Mouse (Mus musculus) stomach, embryonic 16.5 days (tissue): ENCODE measurements around the gene Zfp949. TPM values are rescaled to one million over a fixed set of nuclear protein-coding genes. Genes with fewer than 3 reads are reported as not detected.

Experiments used
- ATAC-seq: fragments of 200-750 bp; cut with Nextera tagmentation; 2 replicates; pipeline ENCODE4 v1.8.0; 2017; ENCODE audit warnings: moderate number of reproducible peaks, moderate TSS enrichment; ENCODE audit not compliant: insufficient read depth, low FRiP score
- H3K27ac ChIP-seq: fragments of 300-500 bp; sonication (generic); 2 replicates; pipeline ENCODE4 v1.5.1; 2014; ENCODE audit warnings: low read length
- H3K27me3 ChIP-seq: fragments of 300-500 bp; sonication (generic); 2 replicates; pipeline ENCODE4 v1.6.1; 2014; ENCODE audit warnings: low read length, control low read depth, mixed read lengths; ENCODE audit not compliant: control insufficient read depth, insufficient read depth
- H3K36me3 ChIP-seq: fragments of 300-500 bp; sonication (generic); 2 replicates; pipeline ENCODE4 v1.6.1; 2014; ENCODE audit warnings: low read length; ENCODE audit not compliant: control insufficient read depth, insufficient read depth
- H3K4me1 ChIP-seq: fragments of 300-500 bp; sonication (generic); 2 replicates; pipeline ENCODE4 v1.6.1; 2014; ENCODE audit warnings: low read length, control low read depth, mixed read lengths; ENCODE audit not compliant: control insufficient read depth, insufficient read depth
- H3K4me2 ChIP-seq: fragments of 300-500 bp; sonication (generic); 2 replicates; pipeline ENCODE4 v1.6.1; 2014; ENCODE audit warnings: low read depth, low read length, mixed read lengths
- H3K4me3 ChIP-seq: fragments of 300-500 bp; sonication (generic); replicated peaks from 2 replicates; pipeline ENCODE4 v1.5.1; 2014; ENCODE audit warnings: mild to moderate bottlenecking, low read length
- H3K9ac ChIP-seq: fragments of 300-500 bp; sonication (generic); 2 replicates; pipeline ENCODE4 v1.6.1; 2014; ENCODE audit warnings: low read length
- H3K9me3 ChIP-seq: fragments of 300-500 bp; sonication (generic); replicated peaks from 2 replicates; pipeline ENCODE4 v1.6.1; 2016; ENCODE audit warnings: low read length, control low read depth; ENCODE audit not compliant: control insufficient read depth
- WGBS: fragments of 180-500 bp; shearing (Covaris S2); extraction: QIAGEN DNeasy Blood & Tissue Kit; methylation state at CpG from one replicate; pipeline ENCODE4 v1.1.7; 2014; 5-methylcytosine and 5-hydroxymethylcytosine counted together
- polyA plus RNA-seq: library from polyadenylated mRNA; unstranded; fragments of >200 nt; fragmentation: Nextera tagmentation; extraction: Ambion mirVana; gene quantifications from 2 replicates; pipeline ENCODE4 v1.2.1, GENCODE M21; 2015

The Zfp949 gene
- polyA plus RNA-seq, 1 experiment from 2014 or later: 12.2 TPM

DNA sequence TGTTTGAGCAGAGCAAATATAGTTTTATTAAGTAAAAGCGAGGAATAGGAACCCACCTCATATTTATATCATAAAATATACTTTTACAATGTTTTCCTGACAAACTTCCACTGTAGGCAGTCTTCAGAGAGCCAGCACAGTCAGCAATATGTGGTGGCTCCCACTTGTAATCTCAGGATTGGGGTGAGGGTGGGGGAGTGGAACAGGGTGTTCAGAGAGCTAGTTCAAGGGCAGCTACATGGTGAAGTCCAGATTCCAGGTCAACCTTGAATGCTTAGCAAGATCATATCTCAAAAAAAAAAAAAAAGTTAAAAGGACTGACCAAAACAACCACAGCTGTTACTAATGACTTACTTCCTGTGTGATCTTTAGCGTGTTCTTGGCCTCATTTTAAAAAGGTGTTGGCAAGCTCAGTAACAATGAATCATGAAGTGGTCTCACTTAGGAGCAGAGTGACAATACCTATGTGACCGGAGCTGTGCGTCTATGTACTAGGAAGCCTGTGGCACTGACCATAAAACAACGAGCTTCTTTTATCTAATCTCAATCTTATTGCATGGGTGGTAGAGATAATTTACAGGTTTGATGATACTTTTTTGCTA is 17.7 kb upstream of the Zfp949 start:
- 54% methylated on average over 5 of the region's 5 CpGs for WGBS

DNA sequence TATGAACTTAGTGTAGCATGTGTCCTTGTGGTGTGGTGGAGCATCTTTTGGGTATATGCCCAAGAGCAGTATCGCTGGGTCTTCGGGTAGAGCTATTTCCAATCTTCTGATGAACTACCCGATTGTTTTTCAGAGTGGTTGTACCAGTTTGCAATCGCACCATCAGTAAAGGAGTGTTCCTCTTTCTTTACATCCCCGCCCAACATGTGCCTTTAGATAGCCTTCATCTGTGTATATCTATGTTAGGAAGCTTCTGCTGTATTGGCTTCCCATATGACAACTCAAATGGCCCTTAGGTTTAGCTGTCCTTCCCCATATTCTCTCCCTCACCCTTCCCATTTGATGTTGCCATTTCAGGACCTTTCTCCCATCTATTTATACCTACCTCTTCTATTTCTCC is 13.7 kb upstream of the Zfp949 start:
- H3K36me3 ChIP-seq: no peaks in the 10 kb centered on the region
- H3K4me1 ChIP-seq: no peaks in the 10 kb centered on the region
- no peak overlapping the region for H3K4me2 ChIP-seq
- H3K9me3 ChIP-seq: no peaks in the 10 kb centered on the region
- ATAC-seq: no peak
- no peak overlapping the region for H3K4me3 ChIP-seq
- H3K27ac ChIP-seq: no peak overlapping the region
- 83% methylated on average over 5 of the region's 5 CpGs for WGBS
- H3K9ac ChIP-seq: no peak overlapping the region
- no peaks in the 10 kb centered on the region for H3K27me3 ChIP-seq

More for the DNA sequence above, 17.7 kb upstream of the Zfp949 start:
- no peaks in the 10 kb centered on the region for H3K4me1 ChIP-seq
- H3K9me3 ChIP-seq: no peaks in the 10 kb centered on the region
- no peak overlapping the region for H3K27ac ChIP-seq
- H3K27me3 ChIP-seq: no peaks in the 10 kb centered on the region
- ATAC-seq: no peak
- H3K9ac ChIP-seq: no peak overlapping the region
- H3K4me3 ChIP-seq: no peak overlapping the region
- no peak overlapping the region for H3K4me2 ChIP-seq
- no peaks in the 10 kb centered on the region for H3K36me3 ChIP-seq

DNA sequence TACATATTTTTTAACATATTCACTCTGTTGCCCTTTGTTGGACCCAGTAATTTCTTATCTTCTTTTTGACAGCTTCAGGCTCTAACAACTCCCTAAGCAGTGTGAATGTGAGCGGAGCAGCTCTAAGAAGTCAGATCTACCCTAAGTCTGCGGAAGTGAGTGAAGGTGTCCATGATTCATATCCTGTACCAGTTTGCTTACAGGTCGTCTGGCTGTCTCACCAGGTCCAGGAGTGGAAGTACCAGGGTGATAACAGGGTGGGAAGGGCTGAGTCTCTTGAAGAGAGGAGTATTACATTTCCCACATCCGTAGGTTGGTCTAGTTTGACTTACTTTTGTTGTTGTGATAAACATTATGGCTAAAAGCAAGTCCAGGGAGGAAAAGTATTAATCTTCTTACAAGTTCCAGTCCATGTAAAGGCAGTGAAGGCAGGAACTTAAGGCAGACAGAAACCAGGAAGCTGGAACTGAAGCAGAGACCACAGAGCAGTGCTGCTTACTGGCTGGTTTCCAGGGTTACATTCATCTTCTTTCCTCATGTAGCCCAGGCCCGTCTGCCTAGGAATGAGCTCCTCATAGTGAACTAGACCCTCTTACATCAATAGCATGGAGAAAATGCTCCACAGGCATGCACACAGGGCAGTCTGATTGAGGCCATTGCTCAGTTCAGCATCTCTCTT is 8.1 kb upstream of the Zfp949 start:
- WGBS: 53% methylated on average over 5 of the region's 5 CpGs
- ATAC-seq: no peak

GRCm38 (mm10) chr9:88542816-88543215 is 5.0 kb upstream of the Zfp949 start:
- Histone ChIP-seq H3K4me3 (no peak overlapping the region), H3K9me3 (no peaks in the 10 kb centered on the region), H3K36me3 (no peaks in the 10 kb centered on the region), H3K4me2 (no peak overlapping the region), H3K9ac (no peak overlapping the region), H3K27ac (no peak overlapping the region), H3K27me3 (no peaks in the 10 kb centered on the region), H3K4me1 (no peaks in the 10 kb centered on the region)
- no peak for ATAC-seq
- WGBS: 20% methylated on average over 2 of the region's 2 CpGs

More for the DNA sequence above, 8.1 kb upstream of the Zfp949 start:
- Histone ChIP-seq H3K27ac (no peak overlapping the region), H3K4me1 (no peaks in the 10 kb centered on the region), H3K36me3 (no peaks in the 10 kb centered on the region), H3K9ac (no peak overlapping the region), H3K4me2 (no peak overlapping the region), H3K9me3 (no peaks in the 10 kb centered on the region), H3K27me3 (no peaks in the 10 kb centered on the region), H3K4me3 (no peak overlapping the region)

DNA sequence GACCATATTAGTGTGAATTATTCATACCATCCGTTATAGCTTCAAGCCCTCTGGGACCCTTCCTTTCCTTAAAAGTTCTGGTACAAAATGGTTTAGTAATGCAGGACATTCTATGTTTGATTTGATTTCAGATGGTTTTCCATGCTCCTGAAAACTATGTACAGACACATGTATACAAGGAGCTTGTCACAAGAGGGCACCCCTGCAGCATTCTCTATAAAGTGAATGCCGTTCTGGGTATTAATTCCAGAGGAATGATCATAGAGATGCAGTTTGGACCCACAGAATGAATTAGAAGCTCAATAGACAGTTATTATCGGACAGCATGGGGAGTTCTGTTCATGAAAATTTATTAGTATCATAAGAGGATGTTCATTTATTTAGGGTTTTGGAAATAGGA is 2.3 kb upstream of the Zfp949 start:
- 41% methylated on average over 3 of the region's 3 CpGs for WGBS
- ATAC-seq: no peak
- Histone ChIP-seq H3K4me1 (peaks cover 7% of the 10 kb centered on the region; the same call in 1 of the 2 replicates), H3K9ac (no peak overlapping the region), H3K27me3 (no peaks in the 10 kb centered on the region), H3K4me2 (no peak overlapping the region), H3K36me3 (no peaks in the 10 kb centered on the region), H3K9me3 (no peaks in the 10 kb centered on the region), H3K27ac (no peak overlapping the region), H3K4me3 (no peak overlapping the region)

DNA sequence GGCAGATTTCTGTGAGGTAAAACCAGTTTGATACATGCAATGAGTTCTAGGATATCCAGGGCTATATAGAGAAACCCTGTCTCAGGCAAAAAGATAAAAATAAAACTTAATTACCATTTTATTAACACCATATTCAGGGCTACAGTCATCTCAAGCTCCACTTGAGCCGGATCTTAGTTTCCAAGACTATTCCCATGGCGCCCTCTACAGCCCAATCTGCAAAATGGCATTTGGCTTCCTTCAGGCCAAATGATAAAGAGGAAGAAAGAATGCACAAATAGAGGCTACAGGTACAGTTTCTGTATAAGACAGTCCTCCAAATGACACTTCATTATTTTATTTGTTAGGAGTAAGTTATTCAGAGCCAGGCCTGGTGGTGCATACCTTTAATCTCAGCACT is 1.7 kb upstream of the Zfp949 start:
- WGBS: 8% methylated on average over 2 of the region's 2 CpGs
- ATAC-seq: no peak
- Histone ChIP-seq H3K4me1 (peaks cover 7% of the 10 kb centered on the region; the same call in 1 of the 2 replicates), H3K4me3 (no peak overlapping the region), H3K27ac (no peak overlapping the region), H3K9ac (no peak overlapping the region), H3K27me3 (no peaks in the 10 kb centered on the region), H3K36me3 (no peaks in the 10 kb centered on the region), H3K4me2 (no peak overlapping the region), H3K9me3 (no peaks in the 10 kb centered on the region)

DNA sequence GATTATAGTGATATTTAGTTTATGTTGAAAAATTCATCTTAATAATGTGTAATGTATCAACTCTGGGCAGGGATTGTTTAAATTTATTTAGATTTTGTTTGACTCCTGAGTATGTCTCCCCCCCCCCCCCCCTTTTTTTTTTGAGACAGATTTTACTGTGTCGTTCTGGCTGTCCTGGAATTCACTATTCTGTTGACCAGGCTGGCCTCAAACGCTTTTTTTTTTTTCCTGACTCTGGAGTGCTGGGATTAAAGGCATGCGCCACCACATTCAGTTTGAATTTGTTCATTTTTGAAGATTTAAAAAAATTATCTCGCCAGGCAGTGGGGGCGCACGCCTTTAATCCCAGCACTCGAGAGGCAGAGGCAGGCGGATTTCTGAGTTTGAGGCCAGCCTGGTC is 1.2 kb upstream of the Zfp949 start:
- Histone ChIP-seq H3K27me3 (no peaks in the 10 kb centered on the region), H3K9ac (no peak overlapping the region), H3K4me2 (no peak overlapping the region), H3K36me3 (no peaks in the 10 kb centered on the region), H3K4me1 (peaks cover 7% of the 10 kb centered on the region; the same call in 1 of the 2 replicates), H3K27ac (no peak overlapping the region), H3K4me3 (no peak overlapping the region), H3K9me3 (no peaks in the 10 kb centered on the region)
- 61% methylated on average over 8 of the region's 8 CpGs for WGBS
- ATAC-seq: no peak

DNA sequence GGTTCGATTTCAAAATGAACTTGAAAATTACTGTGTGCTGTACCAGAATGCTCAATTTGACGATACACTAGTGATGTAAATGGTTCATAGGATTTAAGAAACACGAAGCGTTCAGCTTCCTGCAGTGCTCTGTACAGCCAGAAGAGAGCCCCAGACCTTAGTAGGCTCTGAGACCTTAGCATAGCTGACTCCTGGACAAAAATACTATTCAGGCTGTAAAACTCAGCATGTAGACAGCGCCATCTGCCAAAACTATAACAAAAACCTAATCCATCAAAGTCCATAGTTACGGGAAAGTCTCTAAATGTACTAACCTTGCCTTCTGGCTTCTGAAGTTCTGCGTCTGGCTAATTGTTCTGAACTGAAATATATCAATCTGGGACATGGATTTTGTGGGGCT is 550 bp upstream of the Zfp949 start:
- H3K4me3 ChIP-seq: peak overlapping the region; percentile 82
- H3K9ac ChIP-seq: peak overlapping the region; percentile 50; the same call in 1 of the 2 replicates
- no peaks in the 10 kb centered on the region for H3K27me3 ChIP-seq
- peaks cover 7% of the 10 kb centered on the region; the same call in 1 of the 2 replicates for H3K4me1 ChIP-seq
- no peaks in the 10 kb centered on the region for H3K9me3 ChIP-seq
- peak overlapping the region; percentile 81 for H3K4me2 ChIP-seq
- 19% methylated on average over 7 of the region's 7 CpGs for WGBS
- H3K27ac ChIP-seq: peak overlapping the region; percentile 32
- no peaks in the 10 kb centered on the region for H3K36me3 ChIP-seq
- peak; percentile 73 for ATAC-seq

DNA sequence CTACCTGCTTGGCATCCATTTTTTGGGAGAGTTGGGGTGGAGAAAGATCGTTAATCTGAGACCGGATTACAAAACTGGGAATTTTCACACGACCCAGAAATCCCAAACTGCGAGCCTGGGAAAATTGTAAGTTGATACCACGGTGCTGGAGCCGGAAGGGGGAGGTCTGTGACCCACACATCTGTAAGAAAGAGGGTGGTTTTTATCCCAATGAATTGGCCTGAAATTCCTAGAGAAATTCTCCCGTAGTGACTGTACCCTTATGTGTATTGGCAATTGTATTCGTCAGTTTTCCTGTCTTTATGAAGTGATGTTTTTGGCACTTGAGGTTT is 760 bp downstream of the Zfp949 start:
- no peaks in the 10 kb centered on the region for H3K36me3 ChIP-seq
- peak overlapping the region; percentile 79 for H3K9ac ChIP-seq

More for the DNA sequence above, 760 bp downstream of the Zfp949 start:
- no peaks in the 10 kb centered on the region for H3K9me3 ChIP-seq
- H3K27ac ChIP-seq: peak overlapping the region; percentile 76
- WGBS: 4% methylated on average over 8 of the region's 8 CpGs
- ATAC-seq: no peak
- no peaks in the 10 kb centered on the region for H3K27me3 ChIP-seq
- H3K4me2 ChIP-seq: peak overlapping the region; percentile 81
- peaks cover 7% of the 10 kb centered on the region; the same call in 1 of the 2 replicates for H3K4me1 ChIP-seq
- peak overlapping the region; percentile 82 for H3K4me3 ChIP-seq
